Mouse (Mus musculus): ENCODE results near the gene Ppp1r32.

The Ppp1r32 gene

DNA sequence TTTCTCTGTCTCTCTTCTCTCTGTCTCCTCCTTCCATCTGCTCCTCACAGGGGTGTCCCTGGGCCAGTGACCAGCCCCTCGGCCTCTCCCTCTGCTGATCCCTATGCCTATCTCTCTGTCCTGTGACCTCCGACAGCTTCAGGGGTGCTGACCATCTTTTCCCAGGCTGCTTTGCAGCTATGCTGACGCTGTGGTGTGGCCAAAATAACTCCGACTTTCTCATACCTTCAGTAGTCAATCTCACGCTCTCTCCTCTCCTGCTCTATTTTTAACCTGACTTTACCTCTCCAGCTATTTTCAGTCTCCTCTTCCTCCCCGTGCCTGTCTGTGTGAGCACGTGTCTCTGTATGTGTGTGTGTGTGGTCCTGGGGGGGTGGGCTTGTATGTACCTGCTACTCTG, 49.5 kb downstream of the Ppp1r32 start:
- in situ Hi-C loops (cut with MboI; ENCODE audit: low pct_unique_long_range_greater_than_20kb in 1 of 2, low sequenced_read_pairs in 2 of 2, unreplicated experiment in 1 of 2), result loop anchor here (10.0 to 25.0 kb wide), 2 partner anchors 88 to 96 kb away; no protein-coding TSS in a partner anchor

DNA sequence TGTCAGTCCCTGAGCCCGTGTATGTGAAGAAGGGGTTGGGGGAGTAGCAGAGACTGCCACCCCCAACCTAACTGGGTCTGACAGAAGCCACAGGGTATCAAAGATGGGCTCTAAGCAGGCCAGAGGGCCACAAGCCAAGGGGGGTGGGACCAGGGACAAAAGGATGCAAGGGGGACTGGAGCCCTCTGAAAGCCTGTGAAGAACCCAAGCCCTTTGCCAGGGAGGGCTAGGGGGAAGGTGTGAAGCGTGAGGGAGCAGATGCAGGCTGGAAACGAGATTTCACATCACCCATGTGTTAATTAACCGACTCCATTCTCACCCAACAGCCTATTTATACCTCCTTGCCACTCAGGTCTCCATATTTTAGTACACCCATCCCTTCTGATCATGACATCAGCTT, 50.9 kb downstream of the Ppp1r32 start:
- in situ Hi-C loops (cut with MboI; ENCODE audit: low pct_unique_long_range_greater_than_20kb in 1 of 2, low sequenced_read_pairs in 2 of 2, unreplicated experiment in 1 of 2), result loop anchor here (10.0 to 25.0 kb wide), 2 partner anchors 87 to 95 kb away; no protein-coding TSS in a partner anchor

DNA sequence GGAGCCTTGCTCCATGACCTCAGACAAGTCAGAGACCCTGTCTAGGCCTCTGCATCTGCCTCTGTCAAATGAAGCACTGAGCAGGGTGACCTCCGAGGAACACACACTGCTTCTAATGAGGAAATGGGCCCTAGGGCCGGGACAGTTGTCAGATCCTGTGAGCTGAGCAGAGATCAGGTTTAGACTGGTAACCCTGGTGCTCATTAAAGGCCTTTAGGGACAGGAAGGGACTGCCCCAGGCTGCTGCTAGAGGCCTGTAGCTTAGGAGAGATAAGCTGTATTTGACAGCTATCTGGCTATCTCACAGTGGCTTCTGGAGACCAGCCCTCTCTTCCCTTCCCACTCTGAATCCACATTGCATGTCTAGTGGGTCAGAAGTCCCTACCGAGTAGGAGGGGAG, 51.3 kb downstream of the Ppp1r32 start:
- in situ Hi-C loops (cut with MboI; ENCODE audit: low pct_unique_long_range_greater_than_20kb in 1 of 2, low sequenced_read_pairs in 2 of 2, unreplicated experiment in 1 of 2), result loop anchor here (10.0 to 25.0 kb wide), 2 partner anchors 87 to 94 kb away; no protein-coding TSS in a partner anchor

DNA sequence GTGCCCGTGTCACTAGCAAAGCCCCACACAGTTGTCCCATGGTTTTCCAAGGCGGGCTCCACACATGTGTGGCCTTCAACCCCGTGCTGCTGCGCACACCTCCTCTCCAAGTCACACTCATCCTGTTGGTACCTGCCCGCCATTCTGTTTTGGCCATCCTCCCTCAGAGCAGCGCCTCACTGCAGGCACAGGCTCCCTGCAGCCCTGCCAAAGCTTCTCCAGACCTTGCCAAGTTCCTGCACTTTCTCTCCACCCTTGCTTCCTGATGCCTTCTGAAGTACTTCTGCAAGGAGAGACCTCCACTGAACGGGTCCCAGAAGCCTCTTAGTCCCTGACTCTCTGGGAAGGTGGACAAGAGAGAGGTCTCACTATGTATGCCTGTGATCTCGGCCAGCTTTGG, 53.4 kb downstream of the Ppp1r32 start:
- in situ Hi-C loops (cut with MboI; ENCODE audit: low pct_unique_long_range_greater_than_20kb in 1 of 2, low sequenced_read_pairs in 2 of 2, unreplicated experiment in 1 of 2), result loop anchor here in 1 of 2 experiments (25.0 kb wide), 1 partner anchor 92 kb away; no protein-coding TSS in a partner anchor

DNA sequence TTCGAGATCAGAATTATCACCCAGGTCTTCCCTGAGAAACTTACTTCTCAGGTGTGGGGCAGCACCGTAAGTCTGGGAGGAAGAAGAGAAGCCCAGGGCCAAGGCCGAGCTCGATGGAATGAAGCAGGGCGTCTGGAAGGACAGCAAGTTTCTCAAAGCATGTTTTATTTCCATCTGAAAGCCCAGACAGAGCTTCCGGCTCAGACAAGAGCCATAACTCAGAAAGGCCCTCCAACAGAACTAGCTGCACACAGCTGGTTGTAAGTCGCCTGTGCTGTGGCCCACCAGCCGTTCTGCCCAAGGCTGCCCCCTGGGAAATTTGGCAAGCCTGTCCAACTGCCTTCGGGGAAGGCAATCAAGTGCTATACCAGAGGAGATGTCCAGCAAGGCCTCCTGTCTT, 55.3 kb downstream of the Ppp1r32 start:
- in situ Hi-C loops (cut with MboI; ENCODE audit: low pct_unique_long_range_greater_than_20kb in 1 of 2, low sequenced_read_pairs in 2 of 2, unreplicated experiment in 1 of 2), result loop anchor here in 1 of 2 experiments (25.0 kb wide), 1 partner anchor 90 kb away; no protein-coding TSS in a partner anchor

DNA sequence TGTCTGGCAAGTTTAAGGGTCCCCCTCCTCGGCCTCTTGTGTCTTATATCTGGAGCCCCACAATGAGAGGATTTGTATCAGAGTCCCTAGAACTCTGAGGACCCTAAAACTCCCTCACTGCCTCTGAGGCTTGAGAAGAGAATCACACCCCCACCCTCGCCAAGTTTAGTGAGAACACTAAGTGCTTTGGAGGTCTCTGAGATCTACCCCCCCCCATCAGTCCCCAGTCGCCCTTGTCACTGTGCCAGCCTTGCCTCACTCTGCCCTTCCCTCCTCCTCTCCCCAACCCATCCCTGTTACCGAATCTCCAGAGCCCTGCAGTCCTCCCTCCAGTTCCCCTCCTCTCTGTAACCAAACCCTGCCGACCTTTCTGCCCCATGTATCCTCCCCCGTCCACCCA, 55.9 kb downstream of the Ppp1r32 start:
- in situ Hi-C loops (cut with MboI; ENCODE audit: low pct_unique_long_range_greater_than_20kb in 1 of 2, low sequenced_read_pairs in 2 of 2, unreplicated experiment in 1 of 2), result loop anchor here in 1 of 2 experiments (25.0 kb wide), 1 partner anchor 89 kb away; no protein-coding TSS in a partner anchor

DNA sequence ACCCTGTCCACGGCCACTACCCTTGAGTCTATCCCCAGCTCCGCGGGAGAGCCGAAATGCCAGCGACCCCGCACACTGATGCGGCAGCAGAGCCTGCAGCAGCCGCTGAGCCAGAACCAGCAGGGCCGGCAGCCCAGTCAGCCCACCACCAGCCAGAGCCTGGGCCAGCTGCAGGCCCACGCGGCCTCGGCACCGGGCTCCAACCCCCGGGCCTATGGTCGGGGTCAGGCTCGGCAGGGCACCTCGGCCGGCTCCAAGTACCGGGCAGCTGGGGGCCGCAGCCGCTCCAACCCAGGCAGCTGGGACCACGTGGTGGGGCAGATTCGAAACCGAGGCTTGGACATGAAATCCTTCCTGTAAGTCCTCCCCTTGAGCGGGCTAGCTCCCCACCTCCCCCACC, 56.4 kb downstream of the Ppp1r32 start:
- in situ Hi-C loops (cut with MboI; ENCODE audit: low pct_unique_long_range_greater_than_20kb in 1 of 2, low sequenced_read_pairs in 2 of 2, unreplicated experiment in 1 of 2), result loop anchor here in 1 of 2 experiments (25.0 kb wide), 1 partner anchor 89 kb away; no protein-coding TSS in a partner anchor

DNA sequence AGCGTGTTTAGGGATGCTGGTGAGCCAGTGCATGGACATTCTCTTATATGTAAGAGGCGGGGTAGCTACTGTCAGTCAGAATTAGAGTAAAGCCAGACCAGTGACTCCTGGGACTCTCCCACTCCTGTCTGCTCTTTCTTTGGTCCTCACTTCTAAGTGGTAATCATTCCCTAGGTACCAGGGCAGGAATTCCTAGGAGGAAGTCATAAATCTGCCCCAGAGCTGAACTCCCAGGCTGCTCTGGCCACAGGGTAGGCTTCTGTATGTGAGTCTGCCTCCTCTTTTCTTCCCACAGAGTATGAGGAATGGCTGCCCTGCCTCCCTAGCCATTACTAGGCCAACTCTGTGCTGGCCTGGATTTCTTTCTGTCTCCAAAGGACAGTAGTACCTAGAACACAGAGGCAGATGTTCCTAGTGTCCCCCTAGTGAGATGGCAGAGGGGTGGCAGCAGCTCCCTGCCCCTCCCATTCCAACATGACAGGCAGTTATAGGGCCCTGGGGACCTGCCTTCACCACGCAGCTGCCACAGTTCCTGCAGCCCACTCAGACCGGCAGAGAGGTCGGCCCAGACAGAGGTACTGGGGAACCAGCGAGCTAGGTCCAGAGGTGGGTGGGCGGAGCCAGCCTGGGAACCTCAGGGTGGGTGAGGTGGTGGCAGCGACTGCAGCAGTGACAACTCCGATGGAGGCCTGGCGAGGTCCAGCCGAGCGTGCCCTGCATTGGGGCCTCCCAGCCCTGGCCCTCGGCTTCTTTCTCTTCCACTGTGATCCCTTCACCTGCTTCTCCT, 57.1 kb downstream of the Ppp1r32 start:
- in situ Hi-C loops (cut with MboI; ENCODE audit: low pct_unique_long_range_greater_than_20kb in 1 of 2, low sequenced_read_pairs in 2 of 2, unreplicated experiment in 1 of 2), result loop anchor here in 1 of 2 experiments (25.0 kb wide), 1 partner anchor 88 kb away; no protein-coding TSS in a partner anchor

DNA sequence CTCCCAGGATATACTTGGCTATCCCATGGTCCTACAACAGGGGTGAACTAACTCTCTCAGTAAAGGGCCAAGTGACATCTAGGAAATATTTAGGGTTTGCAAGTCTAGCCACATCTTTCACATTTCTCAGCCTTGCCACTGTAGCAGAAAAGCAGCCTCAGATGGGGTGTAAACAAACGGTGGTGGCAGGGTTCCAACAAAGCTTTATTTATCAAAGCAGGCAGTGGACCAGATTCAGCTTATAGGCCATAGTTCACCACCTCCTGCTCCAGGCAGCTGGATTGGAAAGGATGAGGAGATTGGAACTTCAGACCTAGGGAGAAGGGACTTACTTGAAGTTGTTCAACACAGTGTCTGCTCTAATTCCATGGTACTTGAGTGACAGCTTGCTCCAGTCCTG, 58.0 kb downstream of the Ppp1r32 start:
- in situ Hi-C loops (cut with MboI; ENCODE audit: low pct_unique_long_range_greater_than_20kb in 1 of 2, low sequenced_read_pairs in 2 of 2, unreplicated experiment in 1 of 2), result loop anchor here in 1 of 2 experiments (25.0 kb wide), 1 partner anchor 87 kb away; no protein-coding TSS in a partner anchor
